Mouse (Mus musculus): Measurements from ENCODE around the gene Map2k1. TPM values are rescaled to one million over a fixed set of nuclear protein-coding genes. Genes with fewer than 3 reads are reported as not detected.
"Not testable (repeated sequence)": the region's sequence is repeated elsewhere in the genome, so short reads cannot be mapped to it uniquely, and the experiment has no call there.

The Map2k1 gene
- total RNA-seq, 2 experiments from 2014 or later, result 34.0 to 47.0 TPM

DNA sequence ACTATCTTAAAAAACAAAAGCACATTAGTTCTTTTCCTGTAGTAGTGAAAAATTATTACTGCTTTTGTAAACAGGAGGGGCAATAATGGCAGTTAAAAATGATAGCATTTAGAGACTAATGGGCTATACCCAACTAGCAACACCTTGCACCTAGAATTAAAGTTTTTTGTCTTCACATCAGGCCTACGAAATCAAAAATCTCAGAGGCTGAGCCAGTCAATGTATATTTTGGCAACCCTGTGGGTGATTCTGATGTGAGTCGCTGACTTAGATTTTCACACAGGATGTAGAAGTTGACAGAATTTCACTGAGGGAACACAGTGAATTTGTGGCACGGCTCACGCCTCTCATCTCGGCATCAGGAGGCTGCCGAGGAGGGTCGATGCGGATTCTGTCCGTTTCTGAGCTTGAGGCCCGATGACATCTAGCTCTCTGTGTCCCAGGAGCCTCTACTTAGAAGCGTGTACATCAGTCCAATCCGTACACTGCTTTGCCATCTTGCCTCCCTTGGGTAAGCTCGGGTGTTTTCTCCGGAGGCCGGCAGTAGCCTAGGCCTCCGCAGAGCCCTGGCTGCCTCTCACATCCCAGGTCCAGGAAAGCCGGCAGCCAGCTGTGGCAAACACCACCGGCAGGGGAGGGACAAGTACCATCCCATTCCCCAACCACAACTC, 81.2 kb downstream of the Map2k1 start:
- peak; percentile 25 for ATAC-seq (replicated peaks; ENCODE audit: poor library complexity)

DNA sequence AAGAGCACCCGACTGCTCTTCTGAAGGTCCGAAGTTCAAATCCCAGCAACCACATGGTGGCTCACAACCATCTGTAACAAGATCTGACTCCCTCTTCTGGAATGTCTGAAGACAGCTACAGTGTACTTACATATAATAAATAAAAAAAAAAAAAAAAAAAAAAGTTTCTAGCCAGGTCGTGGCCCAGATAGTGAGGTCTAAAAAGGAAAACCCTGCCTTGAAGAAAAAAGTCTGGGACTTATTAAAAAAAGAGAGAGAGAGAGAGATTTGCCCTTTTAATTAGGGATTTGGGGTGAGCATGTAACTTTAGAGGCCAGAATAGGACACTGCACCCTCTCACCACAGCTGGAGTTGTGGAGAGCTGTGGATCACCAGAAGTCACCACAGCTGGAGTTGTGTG, 83.5 kb downstream of the Map2k1 start:
- not testable (repeated sequence) for ATAC-seq (replicated peaks; ENCODE audit: poor library complexity)

DNA sequence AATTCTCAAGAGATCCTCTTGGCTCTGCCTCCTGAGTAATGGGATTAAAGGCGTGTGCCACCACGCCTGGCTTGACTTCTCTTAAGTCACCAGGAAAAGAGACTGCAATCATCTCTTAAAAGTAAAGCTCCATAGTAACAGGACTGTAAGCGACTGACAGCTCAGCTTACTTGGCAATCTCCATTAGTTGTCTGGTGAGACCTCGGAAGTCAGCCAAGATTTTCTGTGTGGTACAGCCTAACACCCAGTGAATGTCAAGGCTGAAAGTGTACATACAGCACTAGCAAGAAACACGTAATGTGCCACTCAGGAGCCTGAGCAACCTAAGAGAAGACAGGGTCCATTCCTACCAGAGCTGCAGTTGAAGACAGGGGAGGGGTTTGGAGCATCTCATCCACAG, 93.0 kb downstream of the Map2k1 start:
- ATAC-seq (replicated peaks; ENCODE audit: poor library complexity), result no peak

DNA sequence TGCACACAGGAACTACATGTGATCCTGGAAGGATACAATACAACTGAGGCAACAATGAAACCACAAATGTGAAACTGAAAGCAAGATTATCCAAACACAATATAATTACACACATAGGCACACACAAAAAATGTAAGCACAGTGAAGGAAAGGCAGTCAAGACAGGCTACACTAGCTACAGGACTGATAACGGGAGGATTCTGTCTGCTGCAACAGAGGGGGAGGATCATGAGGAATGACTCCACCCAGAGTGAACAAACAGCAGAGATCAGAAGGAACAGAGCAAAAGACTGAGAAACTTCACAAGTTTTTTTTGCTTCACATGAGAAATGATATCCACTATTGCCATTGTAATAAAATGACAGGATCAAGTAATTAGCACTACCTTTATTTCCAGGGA, 96.8 kb downstream of the Map2k1 start:
- peak; percentile 60 for ATAC-seq (replicated peaks; ENCODE audit: poor library complexity)

DNA sequence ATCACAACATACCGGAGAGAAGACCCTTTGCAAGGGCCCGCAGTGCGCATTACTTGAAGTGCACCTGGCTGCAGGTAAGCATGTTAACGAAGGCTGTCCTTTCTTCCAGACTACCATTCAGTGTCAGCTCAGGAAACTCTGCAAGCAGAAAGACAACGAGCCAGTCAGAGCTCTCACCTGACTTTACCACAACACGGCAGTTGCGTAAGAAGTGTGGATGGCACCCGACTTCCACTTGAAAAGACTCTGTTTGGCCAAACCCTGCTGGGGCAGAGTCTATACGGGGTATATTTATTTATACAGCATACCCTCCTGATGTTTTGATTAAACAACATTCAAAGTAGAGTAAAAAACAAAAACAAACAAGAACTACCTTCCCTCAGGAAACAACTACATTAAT, 113.6 kb downstream of the Map2k1 start:
- 0 out of 2 replicates have a peak, but pooled peaks have one; percentile 42 for ATAC-seq (replicated peaks; ENCODE audit: poor library complexity)

DNA sequence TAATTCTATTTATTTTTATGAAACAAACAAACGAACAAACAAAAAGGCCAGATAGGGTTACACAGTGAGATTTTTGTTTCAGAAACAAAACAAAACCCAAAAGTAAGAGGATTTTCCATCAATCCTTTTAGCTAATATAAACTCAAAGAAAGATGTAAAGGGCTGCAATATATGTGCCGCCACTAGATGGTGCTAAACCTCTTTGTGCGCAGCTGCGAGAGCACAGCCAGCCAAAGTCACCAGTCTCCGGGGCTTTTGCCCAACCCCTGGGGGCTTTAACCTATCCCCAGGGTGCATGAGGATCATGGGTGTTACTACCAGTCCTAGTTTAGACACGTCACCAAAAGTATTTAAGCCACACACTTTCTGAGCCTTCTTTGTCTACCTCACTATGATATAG, 114.5 kb downstream of the Map2k1 start:
- ATAC-seq (replicated peaks; ENCODE audit: poor library complexity), result not testable (repeated sequence)

Other genes with a start within 250 kb of the Map2k1 start
- gene Smad6, start 231.6 kb downstream of the Map2k1 start, total RNA-seq (2015), result 0.34 and 0.72 TPM in 2 replicates
- 1.2 TPM in 2 replicates for gene Smad6, start 231.6 kb downstream of the Map2k1 start, total RNA-seq (2017)
- gene Lctl, start 136.5 kb downstream of the Map2k1 start, total RNA-seq (2015), result not detected in 2 replicates
- not detected in 2 replicates for gene Lctl, start 136.5 kb downstream of the Map2k1 start, total RNA-seq (2017)
- gene Zwilch, start 80.5 kb downstream of the Map2k1 start, total RNA-seq (2015), result 37.7 and 48.5 TPM in 2 replicates
- 134 and 155 TPM in 2 replicates for gene Zwilch, start 80.5 kb downstream of the Map2k1 start, total RNA-seq (2017)
- 4,149 and 4,331 TPM in 2 replicates for gene Rpl4, start 80.3 kb downstream of the Map2k1 start, total RNA-seq (2015)
- gene Rpl4, start 80.3 kb downstream of the Map2k1 start, total RNA-seq (2017), result 2,914 and 3,251 TPM in 2 replicates
- 16.5 and 20.7 TPM in 2 replicates for gene Snapc5, start 74.4 kb downstream of the Map2k1 start, total RNA-seq (2015)
- gene Snapc5, start 74.4 kb downstream of the Map2k1 start, total RNA-seq (2017), result 47.4 and 48.2 TPM in 2 replicates
- gene Uchl4, start 18.4 kb downstream of the Map2k1 start, total RNA-seq (2015), result 0.62 and 0.88 TPM in 2 replicates
- 1.1 and 1.4 TPM in 2 replicates for gene Uchl4, start 18.4 kb downstream of the Map2k1 start, total RNA-seq (2017)
- gene Tipin, start 27.9 kb upstream of the Map2k1 start, total RNA-seq (2015), result 280 and 286 TPM in 2 replicates
- gene Tipin, start 27.9 kb upstream of the Map2k1 start, total RNA-seq (2017), result 316 and 335 TPM in 2 replicates
- gene Dis3l, start 87.7 kb upstream of the Map2k1 start, total RNA-seq (2015), result 14.2 and 14.9 TPM in 2 replicates
- 17.8 and 20.7 TPM in 2 replicates for gene Dis3l, start 87.7 kb upstream of the Map2k1 start, total RNA-seq (2017)
- gene Megf11, start 132.0 kb upstream of the Map2k1 start, total RNA-seq (2015), result not detected in 2 replicates
- 0.03 TPM in 1 of 2 replicates, not detected in the other for gene Megf11, start 132.0 kb upstream of the Map2k1 start, total RNA-seq (2017)

Data from megakaryocyte progenitor cell, adult 5-6 weeks (primary cell).